Mouse (Mus musculus) layer of hippocampus, adult 2 months (tissue): ENCODE data around the gene Cd47. TPM values are rescaled to one million over a fixed set of nuclear protein-coding genes. Genes with fewer than 3 reads are reported as not detected.

Experiments used
- DNase-seq, 2 experiments: peaks; one replicate each; pipeline ENCODE4 v3.0.0; 2022; ENCODE audit warnings: low spot score in 2 of 2
- H3K27ac ChIP-seq: fragments of 200-600 bp; 2 replicates; pipeline ENCODE4 v1.8.1; 2022
- H3K4me3 ChIP-seq: fragments of 200-600 bp; 2 replicates; pipeline ENCODE4 v1.8.1; 2022; ENCODE audit warnings: mild to moderate bottlenecking
- CTCF ChIP-seq: fragments of 200-600 bp; conservative IDR thresholded peaks from 2 replicates; pipeline ENCODE4 v1.8.1; 2022; ENCODE audit warnings: antibody characterized with exemption, mild to moderate bottlenecking, moderate library complexity
- total RNA-seq, 2 experiments: library from RNA; stranded (reverse); gene quantifications; 2 replicates each; pipeline ENCODE4 v1.2.3; 2021

Cd47 gene
- total RNA-seq, 2 experiments from 2014 or later: 220 to 223 TPM

- Histone ChIP-seq H3K4me3 (no peak overlapping the region), H3K27ac (no peak overlapping the region)
- TF ChIP-seq CTCF: no peak
- no peak for DNase-seq
Measured at GRCm38 (mm10) chr16:49796954-49797353, 3.4 kb upstream of the Cd47 start.

- Histone ChIP-seq H3K27ac (no peak overlapping the region), H3K4me3 (no peak overlapping the region)
- TF ChIP-seq CTCF: no peak
- no peak for DNase-seq
Measured at GRCm38 (mm10) chr16:49798790-49799189, 1.5 kb upstream of the Cd47 start.

GRCm38 (mm10) chr16:49800996-49801395 lies 663 bp downstream of the Cd47 start:
- Histone ChIP-seq H3K27ac (no peak overlapping the region), H3K4me3 (no peak overlapping the region)
- TF ChIP-seq CTCF: no peak
- no peak for DNase-seq

GRCm38 (mm10) chr16:49801399-49801798 lies 1.1 kb downstream of the Cd47 start:
- TF ChIP-seq CTCF: no peak
- Histone ChIP-seq H3K4me3 (no peak overlapping the region), H3K27ac (no peak overlapping the region)
- no peak for DNase-seq

- TF ChIP-seq CTCF: no peak
- no peak overlapping the region for H3K27ac ChIP-seq
- H3K4me3 ChIP-seq: no peak overlapping the region
- no peak for DNase-seq
Measured at GRCm38 (mm10) chr16:49802993-49803392, 2.7 kb downstream of the Cd47 start.

GRCm38 (mm10) chr16:49803932-49804461 lies 3.7 kb downstream of the Cd47 start:
- DNase-seq: no peak
- no peak for TF ChIP-seq CTCF
- H3K27ac ChIP-seq: no peak overlapping the region
- peak overlapping the region; percentile 22 for H3K4me3 ChIP-seq

GRCm38 (mm10) chr16:49806920-49807319 lies 6.6 kb downstream of the Cd47 start:
- TF ChIP-seq CTCF: no peak
- Histone ChIP-seq H3K27ac (no peak overlapping the region), H3K4me3 (no peak overlapping the region)
- no peak for DNase-seq

GRCm38 (mm10) chr16:49807419-49807841 lies 7.1 kb downstream of the Cd47 start:
- Histone ChIP-seq H3K4me3 (no peak overlapping the region; the same call in 1 of the 2 replicates), H3K27ac (no peak overlapping the region)
- no peak for DNase-seq
- TF ChIP-seq CTCF: no peak

- no peak for TF ChIP-seq CTCF
- no peak for DNase-seq
- Histone ChIP-seq H3K4me3 (peak overlapping the region; percentile 6; the same call in 1 of the 2 replicates), H3K27ac (peak overlapping the region; percentile 39; the same call in 1 of the 2 replicates)
Measured at GRCm38 (mm10) chr16:49807862-49808430, 7.6 kb downstream of the Cd47 start.

GRCm38 (mm10) chr16:49811897-49812296 lies 11.6 kb downstream of the Cd47 start:
- TF ChIP-seq CTCF: no peak
- Histone ChIP-seq H3K4me3 (no peak overlapping the region), H3K27ac (no peak overlapping the region)
- no peak for DNase-seq

GRCm38 (mm10) chr16:49812821-49813616 lies 12.7 kb downstream of the Cd47 start:
- DNase-seq: no peak
- TF ChIP-seq CTCF: no peak
- Histone ChIP-seq H3K27ac (no peak overlapping the region), H3K4me3 (no peak overlapping the region)

GRCm38 (mm10) chr16:49814419-49814818 lies 14.1 kb downstream of the Cd47 start:
- H3K4me3 ChIP-seq: no peak overlapping the region
- no peak for TF ChIP-seq CTCF
- no peak for DNase-seq
- H3K27ac ChIP-seq: no peak overlapping the region

GRCm38 (mm10) chr16:49816889-49817288 lies 16.6 kb downstream of the Cd47 start:
- no peak overlapping the region for H3K27ac ChIP-seq
- no peak for DNase-seq
- no peak overlapping the region for H3K4me3 ChIP-seq
- no peak for TF ChIP-seq CTCF
